Mouse (Mus musculus): ENCODE measurements around the gene Rnf31. TPM values are rescaled to one million over a fixed set of nuclear protein-coding genes. Genes with fewer than 3 reads are reported as not detected.

The Rnf31 gene
- total and polyA plus RNA-seq, 3 experiments, result 19.7 to 30.9 (median 27.5) TPM

- no peaks in the 10 kb centered on the region for H3K4me1 ChIP-seq (ENCODE audit: control insufficient read depth, insufficient read depth, low read length)
- no peaks in the 10 kb centered on the region for H3K79me2 ChIP-seq (replicated peaks; ENCODE audit: control insufficient read depth, insufficient read depth, low read length)
- DNase-seq, result peak in 1 of 2 experiments; percentile 32
- no peaks in the 10 kb centered on the region for H3K27me3 ChIP-seq (ENCODE audit: control insufficient read depth, insufficient read depth, low read length)
- no peak overlapping the region for H3K4me3 ChIP-seq
- TF ChIP-seq EP300 (IDR thresholded peaks at IDR 0.05; ENCODE audit: insufficient read depth, low read depth, low read length), result no peak
- TF ChIP-seq POLR2A (IDR thresholded peaks at IDR 0.05; ENCODE audit: insufficient read depth, low read depth, low read length), result no peak
- no peak for TF ChIP-seq CTCF (IDR thresholded peaks at IDR 0.05)
- H3K9ac ChIP-seq (ENCODE audit: low read depth, low read length), result no peak overlapping the region
- intact Hi-C loops (cut with DNase I), result loop anchor here (2.0 kb wide), 1 partner anchor 117 kb away; the partner anchor contains the start of genes Dhrs1 and Nop9
- no peaks in the 10 kb centered on the region for H3K36me3 ChIP-seq (ENCODE audit: control insufficient read depth, insufficient read depth, low read length)
- 80% methylated on average over 27 of the region's 27 CpGs for WGBS
- no peak overlapping the region for H3K27ac ChIP-seq
Observed at GRCm38 (mm10) chr14:55628077-55628827, 36.7 kb downstream of the Rnf31 start.

GRCm38 (mm10) chr14:55629312-55629711, 37.8 kb downstream of the Rnf31 start:
- WGBS, result 45% methylated on average over 5 of the region's 5 CpGs
- no peaks in the 10 kb centered on the region for H3K36me3 ChIP-seq (ENCODE audit: control insufficient read depth, insufficient read depth, low read length)
- intact Hi-C loops (cut with DNase I), result loop anchor here (2.0 kb wide), 1 partner anchor 115 kb away; the partner anchor contains the start of genes Dhrs1 and Nop9

GRCm38 (mm10) chr14:55634874-55635522, 43.5 kb downstream of the Rnf31 start:
- H3K27ac ChIP-seq, result peak overlapping the region; percentile 81
- peak overlapping the region; percentile 73 for H3K4me3 ChIP-seq
- H3K27me3 ChIP-seq (ENCODE audit: control insufficient read depth, insufficient read depth, low read length), result no peaks in the 10 kb centered on the region
- intact Hi-C loops (cut with DNase I), result loop anchor here (5.0 kb wide), 1 partner anchor 37 kb away; the partner anchor contains the start of genes Gmpr2 and Nedd8
- H3K36me3 ChIP-seq (ENCODE audit: control insufficient read depth, insufficient read depth, low read length), result peaks cover 2% of the 10 kb centered on the region; the same call in 1 of the 2 replicates
- peak overlapping the region; percentile 80 for H3K9ac ChIP-seq (ENCODE audit: low read depth, low read length)
- no peaks in the 10 kb centered on the region for H3K4me1 ChIP-seq (ENCODE audit: control insufficient read depth, insufficient read depth, low read length)
- peak in 1 of 2 experiments; percentile 54 for DNase-seq
- WGBS, result 4% methylated on average over 23 of the region's 23 CpGs
- no peak for TF ChIP-seq CTCF (IDR thresholded peaks at IDR 0.05)
- no peak for TF ChIP-seq POLR2A (IDR thresholded peaks at IDR 0.05; ENCODE audit: insufficient read depth, low read depth, low read length)
- no peak for TF ChIP-seq EP300 (IDR thresholded peaks at IDR 0.05; ENCODE audit: insufficient read depth, low read depth, low read length)
- no peaks in the 10 kb centered on the region for H3K79me2 ChIP-seq (replicated peaks; ENCODE audit: control insufficient read depth, insufficient read depth, low read length)

More at GRCm38 (mm10) chr14:55629312-55629711, 37.8 kb downstream of the Rnf31 start:
- H3K4me3 ChIP-seq, result no peak overlapping the region
- H3K4me1 ChIP-seq (ENCODE audit: control insufficient read depth, insufficient read depth, low read length), result no peaks in the 10 kb centered on the region
- no peak overlapping the region for H3K27ac ChIP-seq
- no peaks in the 10 kb centered on the region for H3K27me3 ChIP-seq (ENCODE audit: control insufficient read depth, insufficient read depth, low read length)
- DNase-seq, result peak; percentile 40 to 77
- H3K79me2 ChIP-seq (replicated peaks; ENCODE audit: control insufficient read depth, insufficient read depth, low read length), result no peaks in the 10 kb centered on the region
- TF ChIP-seq CTCF (IDR thresholded peaks at IDR 0.05) (peak; percentile 95), EP300 (IDR thresholded peaks at IDR 0.05; ENCODE audit: insufficient read depth, low read depth, low read length) (no peak; the same call in 1 of the 2 replicates)
- H3K9ac ChIP-seq (ENCODE audit: low read depth, low read length), result no peak overlapping the region

- under 1% methylated on average over 33 of the region's 33 CpGs for WGBS
- H3K4me3 ChIP-seq, result peak within 1 kb of the TSS; percentile 73
Observed at GRCm38 (mm10) chr14:55635523-55636007, 44.1 kb downstream of the Rnf31 start, which contains the start of gene Ipo4. TSS of gene Ipo4 (minus strand) at chr14:55635957.

GRCm38 (mm10) chr14:55637795-55638194, 46.3 kb downstream of the Rnf31 start, which contains the start of gene Gm49378:
TSS of gene Gm49378 (minus strand) at chr14:55637895.
- DNase-seq, result no peak
- H3K4me1 ChIP-seq (ENCODE audit: control insufficient read depth, insufficient read depth, low read length), result peaks cover 3% of the 10 kb centered on the region
- TF ChIP-seq CTCF (IDR thresholded peaks at IDR 0.05), result no peak
- no peak for TF ChIP-seq EP300 (IDR thresholded peaks at IDR 0.05; ENCODE audit: insufficient read depth, low read depth, low read length)
- no peak for TF ChIP-seq POLR2A (IDR thresholded peaks at IDR 0.05; ENCODE audit: insufficient read depth, low read depth, low read length)
- 0 out of 2 replicates have a peak, but pooled peaks cover 2% of the 10 kb centered on the region for H3K79me2 ChIP-seq (replicated peaks; ENCODE audit: control insufficient read depth, insufficient read depth, low read length)
- intact Hi-C loops (cut with DNase I), result loop anchor here (2.0 to 5.0 kb wide), 2 partner anchors 35 to 43 kb away; partner anchors contain the start of genes Gmpr2, Nedd8 and Tinf2
- H3K36me3 ChIP-seq (ENCODE audit: control insufficient read depth, insufficient read depth, low read length), result peaks cover 2% of the 10 kb centered on the region; the same call in 1 of the 2 replicates
- no peak within 1 kb of the TSS for H3K4me3 ChIP-seq
- no peak within 1 kb of the TSS for H3K9ac ChIP-seq (ENCODE audit: low read depth, low read length)
- H3K27me3 ChIP-seq (ENCODE audit: control insufficient read depth, insufficient read depth, low read length), result no peaks in the 10 kb centered on the region
- 92% methylated on average over 9 of the region's 9 CpGs for WGBS
- H3K27ac ChIP-seq, result no peak within 1 kb of the TSS

More at GRCm38 (mm10) chr14:55635523-55636007, 44.1 kb downstream of the Rnf31 start, which contains the start of gene Ipo4:
- no peaks in the 10 kb centered on the region for H3K4me1 ChIP-seq (ENCODE audit: control insufficient read depth, insufficient read depth, low read length)
- no peaks in the 10 kb centered on the region for H3K27me3 ChIP-seq (ENCODE audit: control insufficient read depth, insufficient read depth, low read length)
- DNase-seq, result peak; percentile 89 to 90
- intact Hi-C loops (cut with DNase I), result loop anchor here (2.0 to 5.0 kb wide), 2 partner anchors 37 to 45 kb away; partner anchors contain the start of genes Gmpr2, Nedd8 and Tinf2
- peaks cover 2% of the 10 kb centered on the region; the same call in 1 of the 2 replicates for H3K36me3 ChIP-seq (ENCODE audit: control insufficient read depth, insufficient read depth, low read length)
- TF ChIP-seq EP300 (IDR thresholded peaks at IDR 0.05; ENCODE audit: insufficient read depth, low read depth, low read length) (peak; percentile 79; the same call in 1 of the 2 replicates), CTCF (IDR thresholded peaks at IDR 0.05) (no peak), POLR2A (IDR thresholded peaks at IDR 0.05; ENCODE audit: insufficient read depth, low read depth, low read length) (peak; percentile 86)
- H3K79me2 ChIP-seq (replicated peaks; ENCODE audit: control insufficient read depth, insufficient read depth, low read length), result 0 out of 2 replicates have a peak, but pooled peaks cover 2% of the 10 kb centered on the region
- peak within 1 kb of the TSS; percentile 81 for H3K27ac ChIP-seq
- peak within 1 kb of the TSS; percentile 80 for H3K9ac ChIP-seq (ENCODE audit: low read depth, low read length)
